Mouse (Mus musculus) megakaryocyte, embryonic 14.5 days (primary cell): ENCODE results near the gene Acp2.

Source experiments
- FLI1 ChIP-seq: IDR thresholded peaks from 2 replicates; pipeline ENCODE4 v1.6.1; 2012; ENCODE audit warnings: low read length, inconsistent platforms, mixed read lengths
- GATA1 ChIP-seq: IDR thresholded peaks from 3 replicates; pipeline ENCODE4 v1.6.1; 2012; ENCODE audit warnings: mixed read lengths, low read length, inconsistent platforms, borderline replicate concordance

GRCm38 (mm10) chr2:91198888-91199287 lies 3.8 kb upstream of the Acp2 start:
- TF ChIP-seq FLI1 (no peak), GATA1 (no peak)
